ENCODE assay signal across 10 mouse cellular contexts in genomic region chr3:107103041-107103440, GRCm38 (mm10). TPM values are rescaled to one million over a fixed set of nuclear protein-coding genes. Genes with fewer than 3 reads are reported as not detected.
DNase-seq lines count a peak whose midpoint lies in the region; ATAC-seq and TF ChIP-seq lines count a peak whose summit lies in the region.
"Had no signal": no experiment of that assay in that cellular context is flagged by ENCODE, and none has a peak within 500 bp of the region (broad histone marks: within the 10 kb centered on the region; RNA-seq: fewer than 3 reads in every experiment).

No protein-coding gene starts in this region.

- no peak for TF ChIP-seq EP300 in stomach, postnatal 0 days (optimal IDR thresholded peaks at IDR 0.05)

- peak overlapping the region; percentile 74 for H3K27ac ChIP-seq in gastrocnemius, adult 2 months
- H3K27ac ChIP-seq in limb, embryonic 13.5 days = no peak overlapping the region
- no peak overlapping the region for H3K27ac ChIP-seq in stomach, postnatal 0 days (replicated peaks)
- no peak overlapping the region for H3K27ac ChIP-seq in kidney, adult 2 months (ENCODE audit: insufficient read depth, low read depth, low read length)

- no peak overlapping the region for H3K9ac ChIP-seq in limb, embryonic 13.5 days
- no peak overlapping the region for H3K9ac ChIP-seq in stomach, postnatal 0 days (ENCODE audit: low read length)

- H3K27me3 ChIP-seq in limb, embryonic 13.5 days = peaks cover 78% of the 10 kb centered on the region
- peaks cover 2% of the 10 kb centered on the region; the same call in 1 of the 2 replicates for H3K27me3 ChIP-seq in stomach, postnatal 0 days (ENCODE audit: control insufficient read depth, insufficient read depth, low read length)
- no peaks in the 10 kb centered on the region; the same call in 1 of the 2 replicates for H3K27me3 ChIP-seq in kidney, adult 2 months (replicated peaks; ENCODE audit: control insufficient read depth, insufficient read depth, low read length)

- no peak for ATAC-seq in limb, embryonic 13.5 days (ENCODE audit: low FRiP score, low read depth)
- no peak for ATAC-seq in stomach, postnatal 0 days (ENCODE audit: low FRiP score, low TSS enrichment)

- H3K9me3 ChIP-seq in limb, embryonic 13.5 days = no peaks in the 10 kb centered on the region
- H3K9me3 ChIP-seq in stomach, postnatal 0 days (ENCODE audit: control insufficient read depth, low read length) = no peaks in the 10 kb centered on the region

- no peak for TF ChIP-seq POLR2A in kidney, adult 2 months (IDR thresholded peaks at IDR 0.05; ENCODE audit: low read depth, low read length)

- WGBS in limb, embryonic 13.5 days = 66% methylated on average over 7 of the region's 7 CpGs
- WGBS in stomach, postnatal 0 days = 68% methylated on average over 7 of the region's 7 CpGs
- WGBS in kidney, adult 2 months = 73% methylated on average over 7 of the region's 7 CpGs

- peak overlapping the region; percentile 98 for H3K4me2 ChIP-seq in limb, embryonic 13.5 days (replicated peaks)
- peak overlapping the region; percentile 81; the same call in 1 of the 2 replicates for H3K4me2 ChIP-seq in stomach, postnatal 0 days (replicated peaks; ENCODE audit: low read depth)

- TF ChIP-seq CTCF in gastrocnemius, adult 2 months (IDR thresholded peaks at IDR 0.05) = no peak
- no peak for TF ChIP-seq CTCF in stomach, postnatal 0 days (IDR thresholded peaks at IDR 0.05; ENCODE audit: low read depth)
- no peak for TF ChIP-seq CTCF in kidney, adult 2 months (conservative IDR thresholded peaks at IDR 0.05; ENCODE audit: insufficient read depth, insufficient read length, low read depth, low read length)

- H3K36me3 ChIP-seq in limb, embryonic 13.5 days = no peaks in the 10 kb centered on the region
- H3K36me3 ChIP-seq in stomach, postnatal 0 days (ENCODE audit: control insufficient read depth, insufficient read depth, low read length) = no peaks in the 10 kb centered on the region
- no peaks in the 10 kb centered on the region for H3K36me3 ChIP-seq in kidney, adult 2 months (ENCODE audit: control insufficient read depth, insufficient read depth, low read length)

- peak overlapping the region; percentile 76 for H3K4me3 ChIP-seq in gastrocnemius, adult 2 months
- no peak overlapping the region for H3K4me3 ChIP-seq in limb, embryonic 13.5 days
- H3K4me3 ChIP-seq in stomach, postnatal 0 days (ENCODE audit: low read depth, low read length) = peak overlapping the region; percentile 44
- no peak overlapping the region for H3K4me3 ChIP-seq in kidney, adult 2 months (ENCODE audit: insufficient read depth, low read depth, low read length)

- no peak for DNase-seq in gastrocnemius, adult 2 months
- DNase-seq in gastrocnemius, postnatal 10 days = no peak
- DNase-seq in right cerebral cortex, adult 18-20 months = peak; percentile 38
- no peak for DNase-seq in right cerebral cortex, postnatal 25 days
- no peak for DNase-seq in stomach, postnatal 0 days (ENCODE audit: low spot score)
- DNase-seq in gastrocnemius, postnatal 25 days = no peak
- DNase-seq in kidney, adult 2 months = no peak
- DNase-seq: kidney, adult 9 months; liver had no signal

- intact Hi-C loops in gastrocnemius, adult 2 months (cut with DNase I) = no loop called here

- peaks cover 16% of the 10 kb centered on the region for H3K4me1 ChIP-seq in limb, embryonic 13.5 days
- no peaks in the 10 kb centered on the region for H3K4me1 ChIP-seq in stomach, postnatal 0 days (replicated peaks; ENCODE audit: control insufficient read depth, insufficient read depth)
- no peaks in the 10 kb centered on the region for H3K4me1 ChIP-seq in kidney, adult 2 months (ENCODE audit: control insufficient read depth, insufficient read depth, low read length)

RNA-seq across cellular contexts. Expression of gene Kcna2, which starts 2.1 kb away (rescaled TPM):
- 1 to 10 TPM in 1 of 2 experiments, under 1 TPM in 1; 0.73 to 1.2 TPM for total RNA-seq in gastrocnemius, adult 2 months (2021)
- total RNA-seq in gastrocnemius, postnatal 10 days (2021) = 1 to 10 TPM; 2.9 to 5.0 TPM
- 0.08 and 0.10 TPM in 2 replicates for polyA plus RNA-seq in limb, embryonic 13.5 days (2015; fragmentation: Nextera tagmentation; extraction: Ambion mirVana)
- 0.13 and 0.16 TPM in 2 replicates for polyA plus RNA-seq in stomach, postnatal 0 days (2015; fragmentation: Nextera tagmentation; extraction: Ambion mirVana)
- total RNA-seq in gastrocnemius, postnatal 25 days (2021) = 1 to 10 TPM; 1.0 to 1.4 TPM
- polyA plus RNA-seq in kidney, adult 2 months (2012; rRNA removed) = 0.23 and 0.34 TPM in 2 replicates

Comparison
In these comparisons a context has a peak if more than half of its experiments do, and no peak if none do; other contexts are left out.
1. H3K4me3 ChIP-seq: peak in gastrocnemius, adult 2 months (single experiment) and stomach, postnatal 0 days (single experiment); none in limb, embryonic 13.5 days (single experiment) and kidney, adult 2 months (single experiment).